Mouse (Mus musculus) MEL (cell line): ENCODE data around the gene Fem1a. TPM values are rescaled to one million over a fixed set of nuclear protein-coding genes. Genes with fewer than 3 reads are reported as not detected.
A peak's percentile ranks its signal among the peaks of the same experiment; 100 is the strongest.

ENCODE experiments used
- DNase-seq: peaks from one replicate; pipeline ENCODE4 v3.0.0; 2011; ENCODE audit warnings: low read depth, low spot score
- H3K27ac ChIP-seq: 2 replicates; pipeline ENCODE4 v1.5.1; 2012; ENCODE audit warnings: low read depth, mild to moderate bottlenecking, control low read depth, low read length, moderate library complexity; ENCODE audit not compliant: control insufficient read depth
- H3K27me3 ChIP-seq, 2 experiments: fragments of 150-350 bp in 1 of 2; sonication (generic) in 1 of 2; 2 replicates each; pipeline ENCODE4 v1.6.1; 2012; ENCODE audit warnings: low read length in 2 of 2, mild to moderate bottlenecking in 2 of 2, improper control_type of control experiment in 1 of 2, moderate library complexity in 1 of 2; ENCODE audit not compliant: insufficient read depth in 2 of 2, control insufficient read depth in 1 of 2
- H3K36me3 ChIP-seq, 2 experiments: 2 replicates each; pipeline ENCODE4 v1.6.1; 2012 to 2014; ENCODE audit warnings: low read length in 2 of 2, improper control_type of control experiment in 1 of 2, inconsistent platforms in 1 of 2, mild to moderate bottlenecking in 1 of 2; ENCODE audit not compliant: insufficient read depth in 2 of 2, control insufficient read depth in 1 of 2
- H3K4me1 ChIP-seq, 2 experiments: fragments of 150-350 bp in 1 of 2; sonication (generic) in 1 of 2; 2 replicates each; pipeline ENCODE4 v1.6.1; 2012; ENCODE audit warnings: low read length in 2 of 2, improper control_type of control experiment in 1 of 2, mild to moderate bottlenecking in 1 of 2; ENCODE audit not compliant: insufficient read depth in 2 of 2, control insufficient read depth in 1 of 2
- H3K4me3 ChIP-seq, 2 experiments: fragments of 150-350 bp in 1 of 2; sonication (generic) in 1 of 2; 2 replicates each; pipeline ENCODE4 v1.5.1; 2012; ENCODE audit warnings: low read depth in 2 of 2, low read length in 2 of 2, mild to moderate bottlenecking in 2 of 2, moderate library complexity in 2 of 2, control low read depth in 1 of 2, improper control_type of control experiment in 1 of 2; ENCODE audit not compliant: control insufficient read depth in 1 of 2, insufficient read depth in 1 of 2
- H3K79me2 ChIP-seq: 2 replicates; pipeline ENCODE4 v1.6.1; 2012; ENCODE audit warnings: mild to moderate bottlenecking, low read length, moderate library complexity; ENCODE audit not compliant: control insufficient read depth, poor library complexity, insufficient read depth
- H3K9ac ChIP-seq: 2 replicates; pipeline ENCODE4 v1.6.1; 2012; ENCODE audit warnings: low read depth, mild to moderate bottlenecking, control low read depth, low read length, moderate library complexity; ENCODE audit not compliant: control insufficient read depth, poor library complexity, severe bottlenecking
- H3K9me3 ChIP-seq: fragments of 150-350 bp; sonication (generic); replicated peaks from 2 replicates; pipeline ENCODE4 v1.6.1; 2012; ENCODE audit warnings: mild to moderate bottlenecking, low read length, improper control_type of control experiment, moderate library complexity; ENCODE audit not compliant: insufficient read depth
- BHLHE40 ChIP-seq: IDR thresholded peaks from 2 replicates; pipeline ENCODE4 v1.6.1; 2012; ENCODE audit warnings: low read depth, mild to moderate bottlenecking, inconsistent platforms, low read length, improper control_type of control experiment, borderline replicate concordance
- CHD1 ChIP-seq: IDR thresholded peaks from 2 replicates; pipeline ENCODE4 v1.6.1; 2012; ENCODE audit warnings: low read depth, mild to moderate bottlenecking, inconsistent platforms, low read length, improper control_type of control experiment
- ELF1 ChIP-seq: IDR thresholded peaks from 2 replicates; pipeline ENCODE4 v1.6.1; 2014; ENCODE audit warnings: low read depth, mild to moderate bottlenecking, inconsistent platforms, low read length, improper control_type of control experiment, moderate library complexity
- EP300 ChIP-seq, 2 experiments: IDR thresholded peaks; 2 replicates each; pipeline ENCODE4 v1.6.1; 2011; ENCODE audit warnings: improper control_type of control experiment in 2 of 2, low read length in 2 of 2, low read depth in 1 of 2, mild to moderate bottlenecking in 1 of 2
- ETS1 ChIP-seq: IDR thresholded peaks from 2 replicates; pipeline ENCODE4 v1.6.1; 2012; ENCODE audit warnings: low read depth, mild to moderate bottlenecking, inconsistent platforms, low read length, improper control_type of control experiment, moderate library complexity
- GABPA ChIP-seq: IDR thresholded peaks from 2 replicates; pipeline ENCODE4 v1.6.1; 2012; ENCODE audit warnings: low read depth, mild to moderate bottlenecking, inconsistent platforms, low read length, improper control_type of control experiment, moderate library complexity
- GATA1 ChIP-seq: IDR thresholded peaks from 2 replicates; pipeline ENCODE4 v1.6.1; 2011; ENCODE audit warnings: low read depth, low read length, improper control_type of control experiment
- MAFK ChIP-seq: IDR thresholded peaks from 2 replicates; pipeline ENCODE4 v1.6.1; 2011; ENCODE audit warnings: low read depth, mild to moderate bottlenecking, low read length, improper control_type of control experiment, borderline replicate concordance
- MAX ChIP-seq: IDR thresholded peaks from 2 replicates; pipeline ENCODE4 v1.6.1; 2011; ENCODE audit warnings: low read length, improper control_type of control experiment
- MAZ ChIP-seq: IDR thresholded peaks from 2 replicates; pipeline ENCODE4 v1.6.1; 2012; ENCODE audit warnings: low read depth, mild to moderate bottlenecking, inconsistent platforms, low read length, improper control_type of control experiment
- MEF2A ChIP-seq: IDR thresholded peaks from 2 replicates; pipeline ENCODE4 v1.6.1; 2014; ENCODE audit warnings: low read depth, mild to moderate bottlenecking, inconsistent platforms, low read length, improper control_type of control experiment; ENCODE audit not compliant: poor library complexity, insufficient replicate concordance, severe bottlenecking; ENCODE audit errors: extremely low read depth
- MXI1 ChIP-seq: IDR thresholded peaks from 2 replicates; pipeline ENCODE4 v1.6.1; 2011; ENCODE audit warnings: mild to moderate bottlenecking, low read depth, low read length, improper control_type of control experiment
- MYB ChIP-seq: IDR thresholded peaks from 2 replicates; pipeline ENCODE4 v1.6.1; 2011; ENCODE audit warnings: mild to moderate bottlenecking, low read depth, low read length, improper control_type of control experiment
- POLR2A ChIP-seq, 2 experiments: IDR thresholded peaks; 2 replicates each; pipeline ENCODE4 v1.6.1; 2011 to 2012; ENCODE audit warnings: low read length in 2 of 2, mild to moderate bottlenecking in 2 of 2, control low read depth in 1 of 2, improper control_type of control experiment in 1 of 2, low read depth in 1 of 2, moderate library complexity in 1 of 2; ENCODE audit not compliant: control insufficient read depth in 1 of 2, insufficient read depth in 1 of 2, poor library complexity in 1 of 2
- POLR2AphosphoS5 ChIP-seq: IDR thresholded peaks from 2 replicates; pipeline ENCODE4 v1.6.1; 2012; ENCODE audit warnings: low read depth, borderline replicate concordance, mild to moderate bottlenecking, inconsistent platforms, low read length, moderate library complexity, mixed read lengths
- RAD21 ChIP-seq: IDR thresholded peaks from 2 replicates; pipeline ENCODE4 v1.6.1; 2011; ENCODE audit warnings: mild to moderate bottlenecking, low read depth, low read length, improper control_type of control experiment
- RCOR1 ChIP-seq: IDR thresholded peaks from 2 replicates; pipeline ENCODE4 v1.6.1; 2012; ENCODE audit warnings: low read depth, mild to moderate bottlenecking, inconsistent platforms, low read length, improper control_type of control experiment
- SIN3A ChIP-seq: IDR thresholded peaks from 2 replicates; pipeline ENCODE4 v1.6.1; 2012; ENCODE audit warnings: low read length, improper control_type of control experiment, inconsistent platforms
- TAL1 ChIP-seq: IDR thresholded peaks from 2 replicates; pipeline ENCODE4 v1.6.1; 2012; ENCODE audit warnings: mild to moderate bottlenecking, inconsistent platforms, low read length, moderate library complexity, mixed read lengths
- TCF12 ChIP-seq: IDR thresholded peaks from 2 replicates; pipeline ENCODE4 v1.6.1; 2014; ENCODE audit warnings: low read depth, mild to moderate bottlenecking, inconsistent platforms, low read length, improper control_type of control experiment, moderate library complexity
- UBTF ChIP-seq: IDR thresholded peaks from 2 replicates; pipeline ENCODE4 v1.6.1; 2012; ENCODE audit warnings: low read depth, mild to moderate bottlenecking, inconsistent platforms, low read length, improper control_type of control experiment, moderate library complexity, borderline replicate concordance; ENCODE audit not compliant: insufficient read depth
- USF1 ChIP-seq: IDR thresholded peaks from 2 replicates; pipeline ENCODE4 v1.6.1; 2014; ENCODE audit warnings: low read depth, mild to moderate bottlenecking, inconsistent platforms, low read length, improper control_type of control experiment, moderate library complexity
- ZMIZ1 ChIP-seq: IDR thresholded peaks from 2 replicates; pipeline ENCODE4 v1.6.1; 2012; ENCODE audit warnings: low read depth, mild to moderate bottlenecking, inconsistent platforms, low read length, improper control_type of control experiment, moderate library complexity
- ZNF384 ChIP-seq: IDR thresholded peaks from 2 replicates; pipeline ENCODE4 v1.6.1; 2012; ENCODE audit warnings: low read depth, mild to moderate bottlenecking, inconsistent platforms, low read length, improper control_type of control experiment
- polyA plus RNA-seq, 2 experiments: library from polyadenylated mRNA; stranded (reverse) in 1 of 2; unstranded in 1 of 2; fragments of >175 nt in 1 of 2; fragments of >200 nt in 1 of 2; gene quantifications; 2 replicates each; pipeline versions ENCODE4 v1.2.1 to v1.2.4; 2012; ENCODE audit warnings: low replicate concordance in 2 of 2, low read depth in 1 of 2; ENCODE audit not compliant: insufficient read length in 2 of 2, insufficient read depth in 1 of 2, missing spikeins in 1 of 2
- total RNA-seq: library from RNA; depleted of rRNA; stranded (reverse); fragments of 300-350 nt; gene quantifications from 2 replicates; pipeline ENCODE4 v1.2.3, GENCODE M21; 2012

The Fem1a gene
- total and polyA plus RNA-seq, 3 experiments: 17.1 to 21.5 TPM; not detected in 1

- TF ChIP-seq TCF12 (no peak), MYB (no peak), ETS1 (no peak), RAD21 (no peak)
Observed at GRCm38 (mm10) chr17:56287830-56288229, 31.2 kb downstream of the Fem1a start (continued).

GRCm38 (mm10) chr17:56288866-56289265 lies 32.3 kb downstream of the Fem1a start:
- peak; percentile 80 for DNase-seq
- Histone ChIP-seq H3K27ac (peak overlapping the region; percentile 75), H3K4me3 (peak overlapping the region; percentile 60 to 93; a peak in 3 of 4 replicates), H3K27me3 (no peaks in the 10 kb centered on the region), H3K4me1 (peaks cover 6 to 36% of the 10 kb centered on the region in 2 experiments; a peak in 3 of 4 replicates)
- TF ChIP-seq POLR2A (IDR thresholded peaks at IDR 0.05; ENCODE audit: control insufficient read depth in 1 of 2, insufficient read depth in 1 of 2, low read depth in 1 of 2, low read length in 2 of 2, poor library complexity in 1 of 2) (no peak), GATA1 (no peak), EP300 (IDR thresholded peaks at IDR 0.05; ENCODE audit: low read depth in 1 of 2, low read length in 2 of 2) (no peak), CHD1 (0 out of 2 replicates have a peak, but pooled peaks have one; percentile 7), ELF1 (peak; percentile 58; the same call in 1 of the 2 replicates)
- TF ChIP-seq, all 39 proteins: peak for 2
- Histone ChIP-seq H3K36me3 (peaks cover 0 to 21% of the 10 kb centered on the region in 2 experiments; a peak in 2 of 4 replicates), H3K9ac (peak overlapping the region; percentile 57), H3K9me3 (no peaks in the 10 kb centered on the region), H3K79me2 (no peaks in the 10 kb centered on the region; the same call in 1 of the 2 replicates)

- no peaks in the 10 kb centered on the region; the same call in 1 of the 2 replicates for H3K79me2 ChIP-seq
- peak overlapping the region; percentile 60 to 93 for H3K4me3 ChIP-seq
- peaks cover 0 to 21% of the 10 kb centered on the region in 2 experiments; a peak in 2 of 4 replicates for H3K36me3 ChIP-seq
- peak overlapping the region; percentile 75 for H3K27ac ChIP-seq
- peak; percentile 72 for DNase-seq
- no peaks in the 10 kb centered on the region for H3K27me3 ChIP-seq
- no peaks in the 10 kb centered on the region for H3K9me3 ChIP-seq
- H3K4me1 ChIP-seq: peaks cover 6 to 36% of the 10 kb centered on the region in 2 experiments; a peak in 3 of 4 replicates
- H3K9ac ChIP-seq: peak overlapping the region; percentile 57
- TF ChIP-seq SIN3A (peak; percentile 76), ZNF384 (no peak; the same call in 1 of the 2 replicates), BHLHE40 (peak; percentile 94), GABPA (no peak), MAX (peak; percentile 52; the same call in 1 of the 2 replicates), USF1 (peak; percentile 80), RCOR1 (peak; percentile 98), ZMIZ1 (no peak), GATA1 (peak; percentile 45; the same call in 1 of the 2 replicates), ELF1 (no peak), TAL1 (peak; percentile 38; the same call in 1 of the 2 replicates), RAD21 (no peak), TCF12 (no peak; the same call in 1 of the 2 replicates), MAZ (no peak), UBTF (no peak), MEF2A (no peak), ETS1 (peak; percentile 61), POLR2AphosphoS5 (no peak), EP300 (IDR thresholded peaks at IDR 0.05; ENCODE audit: low read depth in 1 of 2, low read length in 2 of 2) (peak; percentile 53 to 65; a peak in 2 of 4 replicates), MXI1 (peak; percentile 72), MAFK (peak; percentile 58; the same call in 1 of the 2 replicates), CHD1 (0 out of 2 replicates have a peak, but pooled peaks have one; percentile 26)
Observed at GRCm38 (mm10) chr17:56289371-56290331, 33.0 kb downstream of the Fem1a start.
